Mouse (Mus musculus) heart, adult 9 months (tissue): ENCODE data around the gene Nsmce1.

Experiments used
- DNase-seq, 2 experiments: peaks; one replicate each; pipeline ENCODE4 v3.0.0; 2022; ENCODE audit warnings: low spot score in 2 of 2

The Nsmce1 gene

DNA sequence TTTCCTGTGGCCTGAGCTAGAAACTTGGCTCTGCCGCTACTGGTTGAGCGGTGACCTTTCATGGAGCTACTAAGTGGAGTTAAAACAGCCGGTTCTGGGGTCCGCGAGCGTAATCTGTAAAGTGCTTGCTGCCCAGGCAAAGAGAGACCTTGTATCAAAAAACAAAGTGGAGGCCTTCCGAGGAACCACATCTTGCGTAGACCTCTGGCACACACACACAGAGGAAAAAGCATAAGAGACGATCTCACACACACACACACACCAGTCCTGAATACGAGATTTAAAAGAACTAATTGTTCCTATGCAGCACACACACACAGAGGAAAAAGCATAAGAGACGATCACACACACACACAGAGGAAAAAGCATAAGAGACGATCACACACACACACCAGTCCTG lies 364 bp upstream of the Nsmce1 start:
- DNase-seq = no peak

- no peak for DNase-seq
Observed at GRCm38 (mm10) chr7:125489636-125490035, 1.8 kb downstream of the Nsmce1 start.

DNA sequence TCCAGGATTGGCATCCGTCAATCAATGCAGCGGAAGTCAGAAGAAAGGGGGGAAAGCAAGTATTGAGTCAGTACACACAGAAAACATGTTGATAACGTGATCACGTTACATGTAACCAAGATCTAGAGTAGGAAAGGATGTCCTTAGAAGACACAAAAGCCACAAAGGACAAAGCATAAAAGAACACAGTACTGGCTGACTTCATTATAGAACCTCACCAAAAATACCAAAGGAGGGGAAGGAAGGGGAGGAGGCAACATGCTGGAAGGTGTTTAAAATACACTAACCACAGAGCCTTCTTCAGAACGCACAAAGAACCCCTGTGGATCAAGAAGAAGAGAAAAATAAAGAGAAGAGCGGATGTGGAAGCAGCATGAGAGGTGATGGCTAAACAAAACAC lies 2.7 kb downstream of the Nsmce1 start:
- no peak for DNase-seq

- DNase-seq = no peak
Observed at GRCm38 (mm10) chr7:125487126-125487525, 4.3 kb downstream of the Nsmce1 start.

- no peak for DNase-seq
Observed at GRCm38 (mm10) chr7:125486121-125486630, 5.2 kb downstream of the Nsmce1 start.

GRCm38 (mm10) chr7:125484791-125485190 lies 6.6 kb downstream of the Nsmce1 start:
- no peak for DNase-seq

GRCm38 (mm10) chr7:125482886-125483285 lies 8.5 kb downstream of the Nsmce1 start:
- DNase-seq = no peak

GRCm38 (mm10) chr7:125482339-125482738 lies 9.1 kb downstream of the Nsmce1 start:
- no peak for DNase-seq

- no peak for DNase-seq
Observed at GRCm38 (mm10) chr7:125480518-125480917, 10.9 kb downstream of the Nsmce1 start.

- DNase-seq = peak in 1 of 2 experiments; percentile 39
Observed at GRCm38 (mm10) chr7:125478391-125478984, 12.9 kb downstream of the Nsmce1 start.

GRCm38 (mm10) chr7:125475601-125476251 lies 15.7 kb downstream of the Nsmce1 start:
- peak; percentile 46 to 49 for DNase-seq

DNA sequence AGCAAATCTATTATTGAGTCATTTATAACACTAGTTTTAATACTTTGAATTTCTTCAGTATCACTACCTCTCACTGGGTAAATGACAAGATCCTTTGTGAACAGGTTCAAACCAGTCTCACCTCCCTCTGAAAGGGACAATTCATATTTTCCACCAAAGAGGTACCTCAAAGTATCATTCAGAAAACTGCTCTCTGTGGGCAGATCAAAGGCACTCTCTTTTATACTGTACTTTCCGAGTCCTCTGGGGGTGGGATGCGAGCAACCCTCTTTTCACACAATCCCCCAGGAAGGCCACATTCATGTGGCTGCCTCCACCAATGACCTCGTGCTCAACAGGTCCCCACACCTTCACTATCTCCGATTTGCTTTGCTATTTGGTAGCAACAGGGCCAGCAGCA lies 16.9 kb downstream of the Nsmce1 start:
- DNase-seq = no peak

GRCm38 (mm10) chr7:125471991-125472741 lies 19.2 kb downstream of the Nsmce1 start:
- peak; percentile 82 to 90 for DNase-seq

DNA sequence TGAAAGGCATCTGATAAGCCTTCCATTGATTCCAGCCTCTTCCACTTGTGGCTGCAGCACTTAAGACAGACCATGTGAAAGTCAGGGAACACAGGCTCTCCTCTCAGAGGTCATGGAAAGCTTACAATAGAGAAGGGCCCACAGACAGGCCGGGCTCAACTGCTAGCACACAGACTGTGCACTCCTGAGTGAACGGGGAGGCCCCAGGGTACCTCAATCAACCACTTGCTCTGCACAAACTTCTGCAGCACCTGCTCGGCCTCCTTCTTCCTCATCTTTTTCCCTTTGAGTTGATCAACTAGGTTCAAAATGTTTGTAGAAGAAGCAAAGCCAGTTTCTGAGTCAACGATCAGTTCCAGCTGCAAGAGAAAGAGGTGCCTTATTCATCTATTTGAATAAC lies 20.5 kb downstream of the Nsmce1 start:
- no peak for DNase-seq

DNA sequence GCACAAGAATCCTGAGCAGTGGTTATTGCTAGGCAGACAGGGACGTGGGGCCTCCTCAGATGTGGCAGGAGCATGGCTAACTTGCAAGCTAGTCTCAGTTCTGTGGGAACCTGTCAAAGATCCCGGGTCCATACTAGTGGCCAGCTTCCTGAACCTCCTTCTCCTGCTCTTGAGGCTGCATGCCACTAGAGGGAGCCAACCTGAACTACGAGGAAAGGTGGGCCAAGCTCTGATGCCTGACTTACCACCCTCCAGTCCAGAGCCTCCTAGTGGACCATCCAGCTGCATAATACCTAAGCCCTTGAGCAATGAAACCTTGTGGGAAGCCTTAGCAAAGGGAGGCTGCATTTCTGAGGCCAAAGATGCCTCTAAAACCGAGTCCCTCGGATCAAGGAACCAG lies 21.5 kb downstream of the Nsmce1 start:
- peak; percentile 44 to 59 for DNase-seq

DNA sequence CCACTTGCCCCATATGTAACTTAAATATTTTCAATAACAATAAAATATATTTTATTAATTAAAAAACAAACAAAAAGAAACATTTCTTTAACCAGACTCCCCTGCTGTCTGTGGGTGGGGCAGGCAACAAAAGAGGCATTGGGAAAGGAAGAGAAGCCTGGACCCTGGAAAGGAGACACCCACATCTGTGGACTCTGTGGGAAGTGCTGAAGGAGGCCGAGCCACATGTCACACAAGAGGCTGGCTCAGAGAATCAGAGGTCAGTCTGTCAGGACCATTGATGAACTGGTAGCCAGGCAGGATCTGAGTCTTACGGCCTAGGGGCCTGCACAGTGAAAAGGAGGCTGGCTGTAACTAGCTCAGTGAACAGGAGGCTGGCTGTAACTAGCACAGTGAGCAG lies 29.2 kb downstream of the Nsmce1 start:
- no peak for DNase-seq

DNA sequence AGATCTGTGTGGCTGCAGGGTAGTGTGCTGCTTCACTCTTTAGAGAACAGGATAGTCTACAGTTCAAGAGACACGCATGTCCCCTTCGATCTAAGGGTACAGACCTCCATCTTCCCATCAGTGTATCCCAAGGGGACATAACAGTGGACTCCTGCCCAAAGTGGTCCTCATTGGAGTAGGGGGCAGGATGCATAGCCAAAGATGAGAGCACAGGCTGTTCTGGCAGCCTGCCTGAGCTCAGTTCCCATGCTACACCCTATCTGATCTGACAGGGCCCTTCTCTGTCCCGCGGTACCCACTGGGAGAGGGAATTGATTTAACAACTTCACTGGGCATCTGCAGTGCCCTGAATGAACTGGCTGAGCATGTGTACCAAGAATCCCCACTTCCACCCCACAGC lies 37.7 kb downstream of the Nsmce1 start:
- DNase-seq = no peak

DNA sequence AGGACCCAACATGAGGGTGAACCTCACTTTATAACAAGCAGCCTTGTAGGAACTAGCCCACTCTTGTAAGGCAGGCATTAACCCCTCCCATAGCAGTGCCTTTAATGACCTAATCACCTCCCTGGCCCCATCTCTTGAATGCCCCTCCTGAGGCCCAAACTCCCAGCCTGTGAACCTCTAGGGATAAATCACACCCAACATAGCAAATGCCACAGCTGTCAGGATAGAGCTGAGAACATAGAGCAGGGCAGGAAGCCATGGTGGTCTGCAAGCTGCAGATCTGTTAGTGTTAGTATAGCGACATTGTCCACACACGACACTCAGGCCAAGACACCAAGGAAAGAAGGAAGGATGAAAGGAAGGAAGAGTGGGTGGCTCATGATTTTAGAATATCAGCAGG lies 40.3 kb downstream of the Nsmce1 start:
- no peak for DNase-seq

DNA sequence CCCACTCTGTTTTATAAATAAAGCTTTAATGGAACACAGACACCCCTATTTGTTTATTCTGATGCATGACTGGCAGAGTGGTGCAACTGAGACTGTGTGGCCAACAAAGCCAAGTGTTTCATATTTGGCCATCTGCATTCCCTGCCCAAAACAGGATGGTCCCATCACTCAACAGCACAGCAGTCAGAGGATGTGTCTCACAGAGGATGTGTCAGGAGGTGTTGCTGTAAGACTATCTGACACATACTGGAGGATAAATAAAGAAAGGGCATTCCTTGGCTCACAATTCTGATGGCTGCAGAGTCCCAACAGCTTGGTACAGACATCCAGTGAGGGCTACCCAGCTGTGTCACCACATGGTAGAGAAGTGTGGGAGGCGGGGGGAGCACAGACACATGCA lies 40.7 kb downstream of the Nsmce1 start:
- no peak for DNase-seq

GRCm38 (mm10) chr7:125444464-125445401 lies 46.7 kb downstream of the Nsmce1 start, which contains the start of gene Kdm8:
Gene Kdm8 (plus strand): TSS chr7:125444676.
- DNase-seq = peak; percentile 91 to 93

GRCm38 (mm10) chr7:125444076-125444463 lies 47.3 kb downstream of the Nsmce1 start:
- DNase-seq = no peak

DNA sequence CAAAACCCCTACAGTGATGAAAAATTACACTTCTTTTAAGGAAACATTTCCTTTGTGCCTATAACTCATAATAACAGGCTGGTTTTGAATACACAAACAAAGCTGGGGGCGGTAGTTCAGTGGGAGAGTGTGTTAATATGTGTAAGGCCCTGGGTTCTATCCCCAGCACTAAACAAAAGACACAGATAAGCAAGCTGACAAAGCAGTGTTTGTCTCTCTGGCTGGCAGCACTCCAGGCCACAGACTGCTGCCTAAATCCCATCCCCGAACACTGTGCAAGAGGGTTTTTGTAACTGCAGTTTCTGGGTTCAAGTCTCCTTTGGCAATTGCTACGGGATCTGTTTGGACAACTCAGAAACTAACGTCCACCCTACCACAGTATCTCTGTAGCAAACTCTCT lies 49.1 kb downstream of the Nsmce1 start:
- no peak for DNase-seq
